Mouse (Mus musculus): ENCODE measurements around the gene Ano6.

DNA sequence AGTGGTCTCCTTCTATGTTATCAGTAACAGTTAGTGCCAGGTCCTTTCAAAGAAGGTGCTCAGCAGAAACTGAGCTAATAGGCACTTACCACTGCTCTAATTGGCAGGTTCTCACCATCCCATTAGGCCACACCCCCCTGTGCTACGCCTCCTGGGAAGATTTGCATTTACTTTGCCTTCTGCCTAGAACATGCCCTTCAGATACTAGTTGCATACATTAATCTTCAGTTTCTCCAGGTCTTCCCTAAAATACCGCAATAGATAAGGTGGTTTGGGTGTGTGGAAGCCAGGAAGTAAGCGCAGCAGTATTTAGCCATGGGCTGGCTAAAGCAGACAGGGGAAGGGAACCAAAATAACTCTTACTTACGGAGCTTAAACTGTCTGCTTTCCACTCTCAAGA, 4.0 kb upstream of the Ano6 start:
- no peak for TF ChIP-seq POLR2A (IDR thresholded peaks at IDR 0.05; ENCODE audit: borderline replicate concordance, extremely low read depth, low read depth, low read length)
- no peak for TF ChIP-seq CTCF (IDR thresholded peaks at IDR 0.05; ENCODE audit: insufficient read depth, low read length)
